Mouse (Mus musculus) limb, embryonic 15.5 days (tissue): ENCODE results near the gene Trim7. TPM values are rescaled to one million over a fixed set of nuclear protein-coding genes. Genes with fewer than 3 reads are reported as not detected.
"Not testable (repeated sequence)": the region's sequence is repeated elsewhere in the genome, so short reads cannot be mapped to it uniquely, and the experiment has no call there.

Experiments used
- ATAC-seq: fragments of 200-750 bp; cut with Nextera tagmentation; 2 replicates; pipeline ENCODE4 v1.8.0; 2017; ENCODE audit warnings: low read depth, moderate TSS enrichment; ENCODE audit not compliant: insufficient number of reproducible peaks, low FRiP score, low TSS enrichment
- H3K27ac ChIP-seq: fragments of 300-500 bp; sonication (generic); 2 replicates; pipeline ENCODE4 v1.5.1; 2015; ENCODE audit warnings: moderate library complexity, mild to moderate bottlenecking, inconsistent platforms
- H3K27me3 ChIP-seq: fragments of 300-500 bp; sonication (generic); 2 replicates; pipeline ENCODE4 v1.6.1; 2015; ENCODE audit warnings: inconsistent platforms
- H3K36me3 ChIP-seq: fragments of 300-500 bp; sonication (generic); 2 replicates; pipeline ENCODE4 v1.6.1; 2015; ENCODE audit warnings: inconsistent platforms
- H3K4me1 ChIP-seq: fragments of 300-500 bp; sonication (generic); 2 replicates; pipeline ENCODE4 v1.6.1; 2015; ENCODE audit warnings: inconsistent platforms
- H3K4me2 ChIP-seq: fragments of 300-500 bp; sonication (generic); 2 replicates; pipeline ENCODE4 v1.6.1; 2015; ENCODE audit warnings: mild to moderate bottlenecking, inconsistent platforms
- H3K4me3 ChIP-seq: fragments of 300-500 bp; sonication (generic); 2 replicates; pipeline ENCODE4 v1.5.1; 2015; ENCODE audit warnings: mild to moderate bottlenecking, inconsistent platforms
- H3K9ac ChIP-seq: fragments of 300-500 bp; sonication (generic); 2 replicates; pipeline ENCODE4 v1.6.1; 2015; ENCODE audit warnings: inconsistent platforms
- H3K9me3 ChIP-seq: fragments of 300-500 bp; sonication (generic); 2 replicates; pipeline ENCODE4 v1.6.1; 2016; ENCODE audit warnings: inconsistent platforms
- WGBS: fragments of 180-500 bp; shearing (Covaris S2); methylation state at CpG from one replicate; pipeline ENCODE4 v1.1.7; 2015; 5-methylcytosine and 5-hydroxymethylcytosine counted together
- polyA plus RNA-seq: library from polyadenylated mRNA; unstranded; fragments of >200 nt; fragmentation: Nextera tagmentation; extraction: Ambion mirVana; gene quantifications from 2 replicates; pipeline ENCODE4 v1.2.1, GENCODE M21; 2015

The Trim7 gene
- polyA plus RNA-seq, 1 experiment from 2014 or later: 2.0 TPM

- Histone ChIP-seq H3K27me3 (no peaks in the 10 kb centered on the region), H3K36me3 (no peaks in the 10 kb centered on the region), H3K4me3 (no peak overlapping the region), H3K4me1 (no peaks in the 10 kb centered on the region), H3K9me3 (no peaks in the 10 kb centered on the region), H3K4me2 (no peak overlapping the region), H3K9ac (no peak overlapping the region), H3K27ac (no peak overlapping the region)
- ATAC-seq: no peak
- 55% methylated on average over 2 of the region's 2 CpGs for WGBS
These were observed 73.0 kb downstream of the Trim7 start for GRCm38 (mm10) chr11:48898812-48899431.

DNA sequence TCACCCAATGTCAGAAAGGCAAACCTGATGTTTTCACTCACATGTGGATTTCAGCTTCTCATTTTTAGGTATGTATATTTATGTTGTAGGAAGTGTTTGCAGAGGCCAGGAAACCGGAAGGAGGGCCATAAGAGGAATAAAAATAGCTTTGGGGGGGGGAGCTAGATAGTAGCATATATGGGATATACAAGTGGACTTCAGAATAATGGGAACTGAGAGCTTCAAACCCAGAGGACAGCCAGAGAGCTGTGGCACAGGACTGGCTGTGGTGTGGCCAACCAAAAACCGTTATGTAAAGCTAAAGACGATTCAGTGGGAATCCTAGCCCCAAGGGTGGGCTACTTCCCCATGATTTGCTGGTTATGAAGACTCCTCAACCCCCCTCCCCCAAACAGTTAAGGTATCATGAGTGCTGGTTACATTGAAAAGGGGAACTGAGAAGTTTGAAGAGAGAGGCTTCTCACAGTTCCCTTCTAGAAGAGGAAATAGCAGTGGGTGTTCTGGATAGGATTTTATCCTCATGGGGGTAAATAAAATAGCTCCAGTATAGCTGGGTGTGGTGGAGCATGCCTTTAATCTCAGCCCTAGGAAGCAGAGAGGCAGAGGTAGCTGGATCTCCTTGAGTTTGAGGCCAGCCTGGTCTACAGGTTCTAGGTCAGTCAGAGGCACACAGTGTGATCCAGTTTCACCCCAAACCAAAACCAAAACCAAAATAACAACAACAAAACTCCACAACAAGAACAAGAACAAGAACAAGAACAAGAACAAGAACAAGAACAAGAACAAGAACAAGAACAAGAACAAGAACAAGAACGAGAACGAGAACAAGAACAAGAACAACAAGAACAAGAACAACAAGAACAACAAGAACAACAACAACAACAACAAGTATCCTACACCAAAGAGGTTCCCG, 75.0 kb downstream of the Trim7 start:
- H3K9me3 ChIP-seq, H3K27me3 ChIP-seq, H3K4me1 ChIP-seq, H3K4me3 ChIP-seq, ATAC-seq, H3K27ac ChIP-seq, H3K9ac ChIP-seq, H3K36me3 ChIP-seq, H3K4me2 ChIP-seq: not testable (repeated sequence)
- 78% methylated on average over 6 of the region's 6 CpGs for WGBS

GRCm38 (mm10) chr11:48901567-48901930, 75.6 kb downstream of the Trim7 start:
- 89% methylated on average over 1 of the region's 1 CpGs for WGBS
- ATAC-seq, H3K4me2 ChIP-seq, H3K27me3 ChIP-seq, H3K9me3 ChIP-seq, H3K27ac ChIP-seq, H3K4me1 ChIP-seq, H3K4me3 ChIP-seq, H3K36me3 ChIP-seq, H3K9ac ChIP-seq: not testable (repeated sequence)

Other genes starting within 250 kb of the Trim7 start
- gene Rack1, start 25.8 kb upstream of the Trim7 start, polyA plus RNA-seq: 646 and 717 TPM in 2 replicates
- gene Trim41, start 8.8 kb upstream of the Trim7 start, polyA plus RNA-seq: 5.6 and 7.8 TPM in 2 replicates
- 2.0 and 3.0 TPM in 2 replicates for gene Gm12184, start 515 bp downstream of the Trim7 start, polyA plus RNA-seq
- gene Irgm1, start 45.5 kb downstream of the Trim7 start, polyA plus RNA-seq: 7.1 and 7.3 TPM in 2 replicates
- 0.33 and 0.36 TPM in 2 replicates for gene Gm5431, start 76.1 kb downstream of the Trim7 start, polyA plus RNA-seq
- gene Psme2b, start 120.0 kb downstream of the Trim7 start, polyA plus RNA-seq: 3.1 and 3.7 TPM in 2 replicates
- not detected in 2 replicates for gene Olfr56, start 152.7 kb downstream of the Trim7 start, polyA plus RNA-seq
- gene 9930111J21Rik1, start 153.3 kb downstream of the Trim7 start, polyA plus RNA-seq: 0.64 and 0.66 TPM in 2 replicates
- not detected in 2 replicates for gene Gm12185, start 166.1 kb downstream of the Trim7 start, polyA plus RNA-seq
- 0.31 and 0.82 TPM in 2 replicates for gene Tgtp1, start 168.0 kb downstream of the Trim7 start, polyA plus RNA-seq
- gene 9930111J21Rik2, start 225.1 kb downstream of the Trim7 start, polyA plus RNA-seq: 0.83 and 1.1 TPM in 2 replicates
- gene Tgtp2, start 238.1 kb downstream of the Trim7 start, polyA plus RNA-seq: 0.13 TPM in 1 of 2 replicates, not detected in the other